Mouse (Mus musculus) brain, embryonic 14.5 days (tissue): ENCODE results near the gene Ccnj.
A peak's percentile ranks its signal among the peaks of the same experiment; 100 is the strongest.

ENCODE experiments used
- CTCF ChIP-seq: fragments of 200-500 bp; IDR thresholded peaks from 2 replicates; pipeline ENCODE4 v1.5.1; 2012; ENCODE audit warnings: inconsistent platforms, mild to moderate bottlenecking, moderate library complexity, borderline replicate concordance; ENCODE audit not compliant: insufficient read depth, insufficient read length; ENCODE audit errors: extremely low read depth
- POLR2A ChIP-seq: fragments of 200-500 bp; IDR thresholded peaks from 2 replicates; pipeline ENCODE4 v1.6.1; 2012; ENCODE audit warnings: mild to moderate bottlenecking, inconsistent platforms, borderline replicate concordance; ENCODE audit not compliant: poor library complexity, insufficient read depth, insufficient read length, severe bottlenecking; ENCODE audit errors: extremely low read depth

- no peak for TF ChIP-seq CTCF
- TF ChIP-seq POLR2A: peak; percentile 98
Measured at GRCm38 (mm10) chr19:40830703-40831415, at the start of gene Ccnj.
